Mouse (Mus musculus): Measurements from ENCODE around the gene Slc30a1. TPM values are rescaled to one million over a fixed set of nuclear protein-coding genes. Genes with fewer than 3 reads are reported as not detected.

Gene Slc30a1
- polyA plus RNA-seq, 1 experiment: 8.4 TPM

GRCm38 (mm10) chr1:191930525-191931105 lies 24.0 kb downstream of the Slc30a1 start:
- WGBS: 94% methylated on average over 3 of the region's 3 CpGs
- Histone ChIP-seq H3K27me3 (ENCODE audit: control insufficient read depth, insufficient read depth, low read length) (no peaks in the 10 kb centered on the region), H3K27ac (ENCODE audit: control insufficient read depth, insufficient read depth, low read length) (no peak overlapping the region), H3K36me3 (ENCODE audit: control insufficient read depth, insufficient read depth, low read length) (no peaks in the 10 kb centered on the region), H3K4me3 (ENCODE audit: control insufficient read depth, insufficient read depth, low read length) (no peak overlapping the region), H3K4me1 (replicated peaks; ENCODE audit: control insufficient read depth, insufficient read depth, low read length) (no peaks in the 10 kb centered on the region)
- no peak for TF ChIP-seq CTCF (IDR thresholded peaks at IDR 0.05; ENCODE audit: borderline replicate concordance, control insufficient read depth, extremely low read depth, insufficient read depth, low read length, poor library complexity)
- no peak for TF ChIP-seq POLR2A (IDR thresholded peaks at IDR 0.05; ENCODE audit: control insufficient read depth, extremely low read depth, insufficient read depth, low read length, poor library complexity)
- DNase-seq: no peak

GRCm38 (mm10) chr1:191932286-191932985 lies 25.9 kb downstream of the Slc30a1 start:
- TF ChIP-seq POLR2A (IDR thresholded peaks at IDR 0.05; ENCODE audit: control insufficient read depth, extremely low read depth, insufficient read depth, low read length, poor library complexity): no peak
- no peak for TF ChIP-seq CTCF (IDR thresholded peaks at IDR 0.05; ENCODE audit: borderline replicate concordance, control insufficient read depth, extremely low read depth, insufficient read depth, low read length, poor library complexity)
- H3K27ac ChIP-seq (ENCODE audit: control insufficient read depth, insufficient read depth, low read length): no peak overlapping the region
- DNase-seq: no peak
- no peak overlapping the region for H3K4me3 ChIP-seq (ENCODE audit: control insufficient read depth, insufficient read depth, low read length)
- H3K27me3 ChIP-seq (ENCODE audit: control insufficient read depth, insufficient read depth, low read length): no peaks in the 10 kb centered on the region
- no peaks in the 10 kb centered on the region for H3K36me3 ChIP-seq (ENCODE audit: control insufficient read depth, insufficient read depth, low read length)
- 87% methylated on average over 8 of the region's 8 CpGs for WGBS
- H3K4me1 ChIP-seq (replicated peaks; ENCODE audit: control insufficient read depth, insufficient read depth, low read length): no peaks in the 10 kb centered on the region

GRCm38 (mm10) chr1:191932986-191933632 lies 26.5 kb downstream of the Slc30a1 start:
- no peaks in the 10 kb centered on the region for H3K27me3 ChIP-seq (ENCODE audit: control insufficient read depth, insufficient read depth, low read length)
- 76% methylated on average over 4 of the region's 4 CpGs for WGBS
- no peaks in the 10 kb centered on the region for H3K4me1 ChIP-seq (replicated peaks; ENCODE audit: control insufficient read depth, insufficient read depth, low read length)
- H3K36me3 ChIP-seq (ENCODE audit: control insufficient read depth, insufficient read depth, low read length): no peaks in the 10 kb centered on the region
- no peak for TF ChIP-seq CTCF (IDR thresholded peaks at IDR 0.05; ENCODE audit: borderline replicate concordance, control insufficient read depth, extremely low read depth, insufficient read depth, low read length, poor library complexity)
- no peak for TF ChIP-seq POLR2A (IDR thresholded peaks at IDR 0.05; ENCODE audit: control insufficient read depth, extremely low read depth, insufficient read depth, low read length, poor library complexity)
- no peak overlapping the region for H3K4me3 ChIP-seq (ENCODE audit: control insufficient read depth, insufficient read depth, low read length)
- no peak for DNase-seq
- H3K27ac ChIP-seq (ENCODE audit: control insufficient read depth, insufficient read depth, low read length): no peak overlapping the region

- no peak overlapping the region for H3K27ac ChIP-seq (ENCODE audit: control insufficient read depth, insufficient read depth, low read length)
- no peaks in the 10 kb centered on the region for H3K36me3 ChIP-seq (ENCODE audit: control insufficient read depth, insufficient read depth, low read length)
- H3K27me3 ChIP-seq (ENCODE audit: control insufficient read depth, insufficient read depth, low read length): no peaks in the 10 kb centered on the region
- no peak for DNase-seq
- peaks cover 7% of the 10 kb centered on the region for H3K4me1 ChIP-seq (replicated peaks; ENCODE audit: control insufficient read depth, insufficient read depth, low read length)
- no peak overlapping the region for H3K4me3 ChIP-seq (ENCODE audit: control insufficient read depth, insufficient read depth, low read length)
- TF ChIP-seq POLR2A (IDR thresholded peaks at IDR 0.05; ENCODE audit: control insufficient read depth, extremely low read depth, insufficient read depth, low read length, poor library complexity): no peak
- no peak for TF ChIP-seq CTCF (IDR thresholded peaks at IDR 0.05; ENCODE audit: borderline replicate concordance, control insufficient read depth, extremely low read depth, insufficient read depth, low read length, poor library complexity)
- WGBS: 47% methylated on average over 6 of the region's 6 CpGs
Measured at GRCm38 (mm10) chr1:191943638-191944037, 37.1 kb downstream of the Slc30a1 start.

- H3K4me1 ChIP-seq (replicated peaks; ENCODE audit: control insufficient read depth, insufficient read depth, low read length): peaks cover 7% of the 10 kb centered on the region
- no peaks in the 10 kb centered on the region for H3K27me3 ChIP-seq (ENCODE audit: control insufficient read depth, insufficient read depth, low read length)
- H3K4me3 ChIP-seq (ENCODE audit: control insufficient read depth, insufficient read depth, low read length): no peak overlapping the region
- no peak for TF ChIP-seq POLR2A (IDR thresholded peaks at IDR 0.05; ENCODE audit: control insufficient read depth, extremely low read depth, insufficient read depth, low read length, poor library complexity)
- no peak for TF ChIP-seq CTCF (IDR thresholded peaks at IDR 0.05; ENCODE audit: borderline replicate concordance, control insufficient read depth, extremely low read depth, insufficient read depth, low read length, poor library complexity)
- no peaks in the 10 kb centered on the region for H3K36me3 ChIP-seq (ENCODE audit: control insufficient read depth, insufficient read depth, low read length)
- no peak overlapping the region for H3K27ac ChIP-seq (ENCODE audit: control insufficient read depth, insufficient read depth, low read length)
- DNase-seq: no peak
- WGBS: 98% methylated on average over 8 of the region's 8 CpGs
Measured at GRCm38 (mm10) chr1:191945341-191945740, 38.8 kb downstream of the Slc30a1 start.

GRCm38 (mm10) chr1:191945756-191946155 lies 39.2 kb downstream of the Slc30a1 start:
- WGBS: 86% methylated on average over 5 of the region's 5 CpGs
- Histone ChIP-seq H3K27ac (ENCODE audit: control insufficient read depth, insufficient read depth, low read length) (no peak overlapping the region), H3K27me3 (ENCODE audit: control insufficient read depth, insufficient read depth, low read length) (no peaks in the 10 kb centered on the region), H3K4me1 (replicated peaks; ENCODE audit: control insufficient read depth, insufficient read depth, low read length) (peaks cover 7% of the 10 kb centered on the region), H3K36me3 (ENCODE audit: control insufficient read depth, insufficient read depth, low read length) (no peaks in the 10 kb centered on the region), H3K4me3 (ENCODE audit: control insufficient read depth, insufficient read depth, low read length) (no peak overlapping the region)
- DNase-seq: no peak
- no peak for TF ChIP-seq POLR2A (IDR thresholded peaks at IDR 0.05; ENCODE audit: control insufficient read depth, extremely low read depth, insufficient read depth, low read length, poor library complexity)
- TF ChIP-seq CTCF (IDR thresholded peaks at IDR 0.05; ENCODE audit: borderline replicate concordance, control insufficient read depth, extremely low read depth, insufficient read depth, low read length, poor library complexity): no peak

Measured in thymus, adult 2 months (tissue).